22 mouse cellular contexts compared by ENCODE assay signal in genomic region chr7:102228049-102228670, GRCm38 (mm10). TPM values are rescaled to one million over a fixed set of nuclear protein-coding genes. Genes with fewer than 3 reads are reported as not detected.
DNase-seq lines count a peak whose midpoint lies in the region; ATAC-seq and TF ChIP-seq lines count a peak whose summit lies in the region.
"Had no signal": no experiment of that assay in that cellular context is flagged by ENCODE, and none has a peak within 500 bp of the region (broad histone marks: within the 10 kb centered on the region; RNA-seq: fewer than 3 reads in every experiment).

No protein-coding gene starts in this region.

- no peak overlapping the region for H3K4me3 ChIP-seq in heart, embryonic 10.5 days
- H3K4me3 ChIP-seq in midbrain, embryonic 11.5 days (ENCODE audit: low read depth, low read length): no peak overlapping the region
- no peak overlapping the region for H3K4me3 ChIP-seq in midbrain, embryonic 14.5 days (replicated peaks; ENCODE audit: low read depth, low read length)
- no peak overlapping the region for H3K4me3 ChIP-seq in stomach, postnatal 0 days (ENCODE audit: low read depth, low read length)
- H3K4me3 ChIP-seq in forebrain, embryonic 16.5 days (replicated peaks; ENCODE audit: low read length): no peak overlapping the region
- H3K4me3 ChIP-seq: embryonic facial prominence, embryonic 13.5 days; embryonic facial prominence, embryonic 15.5 days; erythroblast, embryonic 14.5 days; forebrain, embryonic 10.5 days; forebrain, embryonic 12.5 days had no signal

- no peaks in the 10 kb centered on the region for H3K9me3 ChIP-seq in heart, embryonic 10.5 days
- H3K9me3 ChIP-seq in midbrain, embryonic 11.5 days (ENCODE audit: control insufficient read depth, low read length): peaks cover 3% of the 10 kb centered on the region; the same call in 1 of the 2 replicates
- H3K9me3 ChIP-seq in midbrain, embryonic 14.5 days (ENCODE audit: control insufficient read depth, low read length): no peaks in the 10 kb centered on the region
- H3K9me3 ChIP-seq in stomach, postnatal 0 days (ENCODE audit: control insufficient read depth, low read length): no peaks in the 10 kb centered on the region
- no peaks in the 10 kb centered on the region for H3K9me3 ChIP-seq in forebrain, embryonic 16.5 days (ENCODE audit: control insufficient read depth, low read length)
- H3K9me3 ChIP-seq: embryonic facial prominence, embryonic 13.5 days; embryonic facial prominence, embryonic 15.5 days; forebrain, embryonic 12.5 days had no signal

- 84% methylated on average over 4 of the region's 4 CpGs for WGBS in heart, embryonic 10.5 days
- WGBS in midbrain, embryonic 11.5 days: 94% methylated on average over 4 of the region's 4 CpGs
- 92% methylated on average over 4 of the region's 4 CpGs for WGBS in midbrain, embryonic 14.5 days
- 59% methylated on average over 4 of the region's 4 CpGs for WGBS in stomach, postnatal 0 days
- 92% methylated on average over 4 of the region's 4 CpGs for WGBS in forebrain, embryonic 16.5 days

- no peaks in the 10 kb centered on the region; the same call in 1 of the 2 replicates for H3K4me1 ChIP-seq in heart, embryonic 10.5 days
- no peaks in the 10 kb centered on the region for H3K4me1 ChIP-seq in midbrain, embryonic 11.5 days (ENCODE audit: control insufficient read depth, insufficient read depth, low read length)
- H3K4me1 ChIP-seq in midbrain, embryonic 14.5 days (ENCODE audit: control insufficient read depth, insufficient read depth, low read length): no peaks in the 10 kb centered on the region
- no peaks in the 10 kb centered on the region for H3K4me1 ChIP-seq in stomach, postnatal 0 days (replicated peaks; ENCODE audit: control insufficient read depth, insufficient read depth)
- H3K4me1 ChIP-seq in forebrain, embryonic 16.5 days (replicated peaks; ENCODE audit: control insufficient read depth, insufficient read depth, low read length): peaks cover 1% of the 10 kb centered on the region
- H3K4me1 ChIP-seq: forebrain, embryonic 12.5 days had no signal

- H3K4me2 ChIP-seq in midbrain, embryonic 11.5 days: no peak overlapping the region
- H3K4me2 ChIP-seq in midbrain, embryonic 14.5 days (ENCODE audit: low read length): no peak overlapping the region
- H3K4me2 ChIP-seq in stomach, postnatal 0 days (replicated peaks; ENCODE audit: low read depth): no peak overlapping the region
- H3K4me2 ChIP-seq in forebrain, embryonic 16.5 days (ENCODE audit: low read length): no peak overlapping the region
- H3K4me2 ChIP-seq: embryonic facial prominence, embryonic 13.5 days; embryonic facial prominence, embryonic 15.5 days; forebrain, embryonic 12.5 days had no signal

- no peak overlapping the region for H3K9ac ChIP-seq in midbrain, embryonic 11.5 days (ENCODE audit: low read length)
- H3K9ac ChIP-seq in midbrain, embryonic 14.5 days (replicated peaks; ENCODE audit: low read length): no peak overlapping the region
- H3K9ac ChIP-seq in stomach, postnatal 0 days (ENCODE audit: low read length): no peak overlapping the region
- H3K9ac ChIP-seq in forebrain, embryonic 16.5 days (replicated peaks; ENCODE audit: low read depth, low read length): no peak overlapping the region
- H3K9ac ChIP-seq: embryonic facial prominence, embryonic 13.5 days; embryonic facial prominence, embryonic 15.5 days; forebrain, embryonic 12.5 days had no signal

- no peak for ATAC-seq in midbrain, embryonic 11.5 days (ENCODE audit: low FRiP score)
- no peak for ATAC-seq in midbrain, embryonic 14.5 days (ENCODE audit: low FRiP score, low TSS enrichment)
- peak; percentile 41; the same call in 1 of the 2 replicates for ATAC-seq in stomach, postnatal 0 days (ENCODE audit: low FRiP score, low TSS enrichment)
- ATAC-seq in forebrain, embryonic 16.5 days: no peak
- ATAC-seq: forebrain, embryonic 14.5 days had no signal

- DNase-seq in heart, embryonic 10.5 days (ENCODE audit: low spot score): peak; percentile 52
- no peak for DNase-seq in heart, adult 18-20 months
- peak; percentile 4 for DNase-seq in midbrain, embryonic 11.5 days (ENCODE audit: low spot score, missing footprints)
- no peak for DNase-seq in midbrain, embryonic 14.5 days
- DNase-seq in stomach, postnatal 0 days (ENCODE audit: low spot score): peak; percentile 14
- DNase-seq: adrenal gland, adult 2 months; adrenal gland, postnatal 10 days; adrenal gland, postnatal 25 days; cerebellum, adult 11 months; cerebellum, adult 18-20 months; cerebellum, adult 8-10 months; cerebellum, adult 9-11 months; cerebellum, postnatal 14 days; cerebellum, postnatal 36 days; embryo, embryonic 11 days had no signal

- peaks cover 25% of the 10 kb centered on the region for H3K36me3 ChIP-seq in heart, embryonic 10.5 days
- H3K36me3 ChIP-seq in midbrain, embryonic 11.5 days (ENCODE audit: control insufficient read depth, insufficient read depth, low read length): 0 out of 2 replicates have a peak, but pooled peaks cover 2% of the 10 kb centered on the region
- H3K36me3 ChIP-seq in midbrain, embryonic 14.5 days (ENCODE audit: control insufficient read depth, insufficient read depth, low read length): 0 out of 2 replicates have a peak, but pooled peaks cover 3% of the 10 kb centered on the region
- H3K36me3 ChIP-seq in stomach, postnatal 0 days (ENCODE audit: control insufficient read depth, insufficient read depth, low read length): no peaks in the 10 kb centered on the region
- no peaks in the 10 kb centered on the region for H3K36me3 ChIP-seq in forebrain, embryonic 16.5 days (ENCODE audit: control insufficient read depth, insufficient read depth)

- TF ChIP-seq EP300 in stomach, postnatal 0 days (optimal IDR thresholded peaks at IDR 0.05): no peak

- H3K27me3 ChIP-seq in heart, embryonic 10.5 days (ENCODE audit: insufficient read depth, poor library complexity, severe bottlenecking): no peaks in the 10 kb centered on the region
- H3K27me3 ChIP-seq in midbrain, embryonic 11.5 days (ENCODE audit: control insufficient read depth, insufficient read depth, low read length): no peaks in the 10 kb centered on the region
- no peaks in the 10 kb centered on the region for H3K27me3 ChIP-seq in midbrain, embryonic 14.5 days (ENCODE audit: control insufficient read depth, insufficient read depth, low read length)
- no peaks in the 10 kb centered on the region for H3K27me3 ChIP-seq in stomach, postnatal 0 days (ENCODE audit: control insufficient read depth, insufficient read depth, low read length)
- H3K27me3 ChIP-seq in forebrain, embryonic 16.5 days (replicated peaks; ENCODE audit: control insufficient read depth, insufficient read depth, low read length): no peaks in the 10 kb centered on the region
- H3K27me3 ChIP-seq: embryonic facial prominence, embryonic 13.5 days; embryonic facial prominence, embryonic 15.5 days; forebrain, embryonic 12.5 days had no signal

- no peak for TF ChIP-seq CTCF in stomach, postnatal 0 days (IDR thresholded peaks at IDR 0.05; ENCODE audit: low read depth)

- no peak overlapping the region for H3K27ac ChIP-seq in heart, embryonic 10.5 days
- H3K27ac ChIP-seq in midbrain, embryonic 11.5 days (ENCODE audit: low read depth, low read length): no peak overlapping the region
- no peak overlapping the region for H3K27ac ChIP-seq in midbrain, embryonic 14.5 days (replicated peaks; ENCODE audit: low read depth, low read length)
- 0 out of 2 replicates have a peak overlapping the region, but pooled peaks have one; percentile 1 for H3K27ac ChIP-seq in stomach, postnatal 0 days (replicated peaks)
- H3K27ac ChIP-seq in forebrain, embryonic 16.5 days (ENCODE audit: low read length): no peak overlapping the region
- H3K27ac ChIP-seq: embryonic facial prominence, embryonic 13.5 days; embryonic facial prominence, embryonic 15.5 days; forebrain, embryonic 10.5 days; forebrain, embryonic 12.5 days had no signal

RNA-seq across cellular contexts. Expression of gene Pgap2, which starts 18.2 kb away (rescaled TPM):
- 49.0 and 54.0 TPM in 2 replicates for polyA plus RNA-seq in heart, embryonic 10.5 days (2016; fragmentation: Nextera tagmentation; extraction: Ambion mirVana)
- 10 to 100 TPM; 77.6 to 82.5 TPM for total RNA-seq in heart, adult 18-20 months (2021)
- 51.6 and 52.1 TPM in 2 replicates for polyA plus RNA-seq in midbrain, embryonic 11.5 days (2014; fragmentation: Nextera tagmentation; extraction: Ambion mirVana)
- 47.9 and 55.8 TPM in 2 replicates for polyA plus RNA-seq in midbrain, embryonic 14.5 days (2014; fragmentation: Nextera tagmentation; extraction: Ambion mirVana)
- polyA plus RNA-seq in stomach, postnatal 0 days (2015; fragmentation: Nextera tagmentation; extraction: Ambion mirVana): 88.2 and 89.6 TPM in 2 replicates
- polyA plus RNA-seq in forebrain, embryonic 16.5 days (2015; fragmentation: Nextera tagmentation; extraction: Ambion mirVana): 51.7 and 55.8 TPM in 2 replicates

RNA-seq across cellular contexts. Expression of gene Nup98, which starts 18.2 kb away (rescaled TPM):
- polyA plus RNA-seq in heart, embryonic 10.5 days (2016; fragmentation: Nextera tagmentation; extraction: Ambion mirVana): 36.6 and 36.7 TPM in 2 replicates
- total RNA-seq in heart, adult 18-20 months (2021): 10 to 100 TPM; 31.0 to 35.4 TPM
- polyA plus RNA-seq in midbrain, embryonic 11.5 days (2014; fragmentation: Nextera tagmentation; extraction: Ambion mirVana): 42.0 and 45.0 TPM in 2 replicates
- polyA plus RNA-seq in midbrain, embryonic 14.5 days (2014; fragmentation: Nextera tagmentation; extraction: Ambion mirVana): 22.2 and 28.5 TPM in 2 replicates
- 12.1 and 12.3 TPM in 2 replicates for polyA plus RNA-seq in stomach, postnatal 0 days (2015; fragmentation: Nextera tagmentation; extraction: Ambion mirVana)
- polyA plus RNA-seq in forebrain, embryonic 16.5 days (2015; fragmentation: Nextera tagmentation; extraction: Ambion mirVana): 25.7 and 27.6 TPM in 2 replicates

RNA-seq across cellular contexts. Expression of gene Rhog, which starts 27.7 kb away (rescaled TPM):
- polyA plus RNA-seq in heart, embryonic 10.5 days (2016; fragmentation: Nextera tagmentation; extraction: Ambion mirVana): 42.8 and 48.9 TPM in 2 replicates
- total RNA-seq in heart, adult 18-20 months (2021): 10 to 100 TPM; 19.6 to 26.9 TPM
- 29.4 and 31.4 TPM in 2 replicates for polyA plus RNA-seq in midbrain, embryonic 11.5 days (2014; fragmentation: Nextera tagmentation; extraction: Ambion mirVana)
- polyA plus RNA-seq in midbrain, embryonic 14.5 days (2014; fragmentation: Nextera tagmentation; extraction: Ambion mirVana): 9.7 and 15.7 TPM in 2 replicates
- 52.1 and 53.1 TPM in 2 replicates for polyA plus RNA-seq in stomach, postnatal 0 days (2015; fragmentation: Nextera tagmentation; extraction: Ambion mirVana)
- 15.4 and 19.5 TPM in 2 replicates for polyA plus RNA-seq in forebrain, embryonic 16.5 days (2015; fragmentation: Nextera tagmentation; extraction: Ambion mirVana)

RNA-seq across cellular contexts. Expression of gene Stim1, which starts 39.4 kb away (rescaled TPM):
- 15.1 and 16.6 TPM in 2 replicates for polyA plus RNA-seq in heart, embryonic 10.5 days (2016; fragmentation: Nextera tagmentation; extraction: Ambion mirVana)
- total RNA-seq in heart, adult 18-20 months (2021): 10 to 100 TPM; 20.7 to 25.8 TPM
- polyA plus RNA-seq in midbrain, embryonic 11.5 days (2014; fragmentation: Nextera tagmentation; extraction: Ambion mirVana): 9.1 and 11.6 TPM in 2 replicates
- 9.5 and 11.3 TPM in 2 replicates for polyA plus RNA-seq in midbrain, embryonic 14.5 days (2014; fragmentation: Nextera tagmentation; extraction: Ambion mirVana)
- 26.4 and 29.5 TPM in 2 replicates for polyA plus RNA-seq in stomach, postnatal 0 days (2015; fragmentation: Nextera tagmentation; extraction: Ambion mirVana)
- 10.3 and 12.1 TPM in 2 replicates for polyA plus RNA-seq in forebrain, embryonic 16.5 days (2015; fragmentation: Nextera tagmentation; extraction: Ambion mirVana)

Comparison
In these comparisons a context has a peak if more than half of its experiments do, and no peak if none do; other contexts are left out.
1. DNase-seq: peak in heart, embryonic 10.5 days (single experiment), midbrain, embryonic 11.5 days (single experiment) and stomach, postnatal 0 days (single experiment); none in heart, adult 18-20 months (0 of 2) and midbrain, embryonic 14.5 days (single experiment).